Mouse (Mus musculus) spleen, adult 2 months (tissue): ENCODE results near the gene Farsa. TPM values are rescaled to one million over a fixed set of nuclear protein-coding genes. Genes with fewer than 3 reads are reported as not detected.

Source experiments
- DNase-seq, 2 experiments: peaks; one replicate each; pipeline versions ENCODE4 v3.0.0 to v3.0.0-alpha.2; 2012 to 2021; ENCODE audit warnings: low spot score in 2 of 2, low read depth in 1 of 2
- H3K27ac ChIP-seq: fragments of 200-500 bp; 2 replicates; pipeline ENCODE4 v1.5.1; 2012; ENCODE audit warnings: low read length, inconsistent platforms; ENCODE audit not compliant: insufficient read depth
- H3K27me3 ChIP-seq: fragments of 200-500 bp; 2 replicates; pipeline ENCODE4 v1.6.1; 2012; ENCODE audit warnings: mild to moderate bottlenecking, moderate library complexity, low read length, inconsistent platforms; ENCODE audit not compliant: control insufficient read depth, insufficient read depth
- H3K36me3 ChIP-seq: fragments of 200-500 bp; 2 replicates; pipeline ENCODE4 v1.6.1; 2012; ENCODE audit warnings: mild to moderate bottlenecking, low read length, inconsistent platforms; ENCODE audit not compliant: control insufficient read depth, insufficient read depth
- H3K4me1 ChIP-seq: fragments of 200-500 bp; 2 replicates; pipeline ENCODE4 v1.6.1; 2011; ENCODE audit warnings: inconsistent platforms; ENCODE audit not compliant: control insufficient read depth, insufficient read depth, insufficient read length
- H3K4me3 ChIP-seq: fragments of 200-500 bp; 2 replicates; pipeline ENCODE4 v1.5.1; 2011; ENCODE audit warnings: mild to moderate bottlenecking, inconsistent platforms; ENCODE audit not compliant: insufficient read depth, insufficient read length; ENCODE audit errors: extremely low read depth
- CTCF ChIP-seq: fragments of 200-500 bp; IDR thresholded peaks from 2 replicates; pipeline ENCODE4 v1.5.1; 2011; ENCODE audit warnings: mild to moderate bottlenecking, inconsistent platforms; ENCODE audit not compliant: insufficient read depth, insufficient read length, insufficient replicate concordance; ENCODE audit errors: extremely low read depth
- POLR2A ChIP-seq: fragments of 200-500 bp; IDR thresholded peaks from 2 replicates; pipeline ENCODE4 v1.6.1; 2011; ENCODE audit warnings: low read depth, low read length, inconsistent platforms
- WGBS: fragments of 180-500 bp; shearing (Covaris S2); methylation state at CpG from one replicate; pipeline ENCODE4 v1.1.7; 2018; 5-methylcytosine and 5-hydroxymethylcytosine counted together
- polyA plus RNA-seq: library from polyadenylated mRNA; depleted of rRNA; stranded (reverse); fragments of >200 nt; gene quantifications from 2 replicates; pipeline ENCODE4 v1.2.3, GENCODE M21; 2012; rRNA removed

The Farsa gene
- polyA plus RNA-seq, 1 experiment: 50.3 TPM

DNA sequence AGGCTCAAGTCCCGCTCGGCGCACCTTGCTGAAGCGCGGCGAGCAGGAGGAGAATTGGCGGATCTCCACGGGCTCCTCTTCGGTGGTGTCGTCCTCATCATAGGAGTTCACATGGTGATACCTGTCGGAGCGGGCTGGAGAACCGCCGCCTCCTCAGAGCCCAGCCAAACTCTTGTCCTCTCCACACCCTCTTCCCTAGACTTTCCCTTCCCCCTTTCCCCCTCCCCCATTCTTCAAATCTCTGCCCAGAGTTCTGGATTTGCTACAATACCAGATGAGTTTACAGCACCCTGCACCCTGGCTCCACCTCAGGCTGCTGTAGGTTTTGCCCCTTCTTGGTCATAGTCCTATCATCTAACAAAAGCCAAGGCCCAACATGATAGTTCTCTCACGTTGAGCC is 61.9 kb downstream of the Farsa start:
- Histone ChIP-seq H3K36me3 (peaks cover 3% of the 10 kb centered on the region), H3K27me3 (no peaks in the 10 kb centered on the region), H3K4me3 (no peak overlapping the region), H3K27ac (no peak overlapping the region), H3K4me1 (no peaks in the 10 kb centered on the region)
- WGBS: 95% methylated on average over 15 of the region's 15 CpGs
- no peak for DNase-seq
- TF ChIP-seq POLR2A: no peak
- no peak for TF ChIP-seq CTCF

Other genes with a start within 250 kb of the Farsa start
- gene Ier2, start 194.1 kb upstream of the Farsa start, polyA plus RNA-seq: 23.0 and 27.4 TPM in 2 replicates
- gene Trmt1, start 170.7 kb upstream of the Farsa start, polyA plus RNA-seq: 98.1 and 155 TPM in 2 replicates
- 66.0 and 78.5 TPM in 2 replicates for gene Nacc1, start 169.1 kb upstream of the Farsa start, polyA plus RNA-seq
- gene Lyl1, start 155.5 kb upstream of the Farsa start, polyA plus RNA-seq: 90.0 and 115 TPM in 2 replicates
- gene G430095P16Rik, start 134.0 kb upstream of the Farsa start, polyA plus RNA-seq: 4.5 TPM in 2 replicates
- gene Nfix, start 56.6 kb upstream of the Farsa start, polyA plus RNA-seq: 13.7 and 17.1 TPM in 2 replicates
- gene Dand5, start 34.2 kb upstream of the Farsa start, polyA plus RNA-seq: 1.6 and 1.8 TPM in 2 replicates
- gene Gadd45gip1, start 25.5 kb upstream of the Farsa start, polyA plus RNA-seq: 20.3 and 61.4 TPM in 2 replicates
- gene Rad23a, start 16.3 kb upstream of the Farsa start, polyA plus RNA-seq: 125 and 162 TPM in 2 replicates
- 112 and 116 TPM in 2 replicates for gene Calr, start 10.1 kb upstream of the Farsa start, polyA plus RNA-seq
- 1.8 and 2.0 TPM in 2 replicates for gene Syce2, start 15.1 kb downstream of the Farsa start, polyA plus RNA-seq
- 44.2 and 48.3 TPM in 2 replicates for gene Gcdh, start 36.9 kb downstream of the Farsa start, polyA plus RNA-seq
- 46.5 and 70.0 TPM in 2 replicates for gene Klf1, start 44.9 kb downstream of the Farsa start, polyA plus RNA-seq
- gene Dnase2a, start 51.6 kb downstream of the Farsa start, polyA plus RNA-seq: 43.4 and 44.9 TPM in 2 replicates
- gene Mast1, start 80.4 kb downstream of the Farsa start, polyA plus RNA-seq: 0.70 and 0.74 TPM in 2 replicates
- gene Rtbdn, start 90.0 kb downstream of the Farsa start, polyA plus RNA-seq: not detected in 2 replicates
- not detected in 2 replicates for gene Gm49661, start 112.4 kb downstream of the Farsa start, polyA plus RNA-seq
- 149 and 164 TPM in 2 replicates for gene Prdx2, start 112.6 kb downstream of the Farsa start, polyA plus RNA-seq
- 34.2 and 35.6 TPM in 2 replicates for gene Rnaseh2a, start 112.8 kb downstream of the Farsa start, polyA plus RNA-seq
- gene Junb, start 121.7 kb downstream of the Farsa start, polyA plus RNA-seq: 89.2 and 154 TPM in 2 replicates
- gene Hook2, start 133.6 kb downstream of the Farsa start, polyA plus RNA-seq: 3.6 and 3.9 TPM in 2 replicates
- gene Best2, start 157.5 kb downstream of the Farsa start, polyA plus RNA-seq: not detected in 2 replicates
- gene Asna1, start 168.3 kb downstream of the Farsa start, polyA plus RNA-seq: 71.6 and 72.0 TPM in 2 replicates
- 87.8 and 137 TPM in 2 replicates for gene Trir, start 169.8 kb downstream of the Farsa start, polyA plus RNA-seq
- gene Tnpo2, start 179.9 kb downstream of the Farsa start, polyA plus RNA-seq: 40.0 and 47.5 TPM in 2 replicates
- 18.8 and 22.5 TPM in 2 replicates for gene Fbxw9, start 203.1 kb downstream of the Farsa start, polyA plus RNA-seq
- 0.48 and 1.4 TPM in 2 replicates for gene Gm5741, start 211.0 kb downstream of the Farsa start, polyA plus RNA-seq
- gene Dhps, start 214.8 kb downstream of the Farsa start, polyA plus RNA-seq: 40.6 and 84.9 TPM in 2 replicates
- 68.5 and 73.6 TPM in 2 replicates for gene Wdr83os, start 223.8 kb downstream of the Farsa start, polyA plus RNA-seq
- gene Wdr83, start 224.3 kb downstream of the Farsa start, polyA plus RNA-seq: 20.6 and 26.3 TPM in 2 replicates
- 163 and 165 TPM in 2 replicates for gene Man2b1, start 226.3 kb downstream of the Farsa start, polyA plus RNA-seq